Mouse (Mus musculus) liver, postnatal 0 days (tissue): ENCODE results near the gene Cyp2c70.
"Not testable (repeated sequence)": the region's sequence is repeated elsewhere in the genome, so short reads cannot be mapped to it uniquely, and the experiment has no call there.

Experiments used
- CTCF ChIP-seq: sonication (generic); IDR thresholded peaks from 2 replicates; pipeline ENCODE4 v1.5.1; 2016; ENCODE audit warnings: antibody characterized with exemption, low read depth
- EP300 ChIP-seq: IDR thresholded peaks from 2 replicates; pipeline ENCODE4 v1.6.1; 2016; ENCODE audit warnings: antibody characterized with exemption, low read depth, mild to moderate bottlenecking

GRCm38 (mm10) chr19:40202947-40203346, 15.8 kb upstream of the Cyp2c70 start:
- not testable (repeated sequence) for TF ChIP-seq CTCF, EP300
